Mouse (Mus musculus) forebrain, embryonic 11.5 days (tissue): ENCODE data around the gene Hes7. TPM values are rescaled to one million over a fixed set of nuclear protein-coding genes. Genes with fewer than 3 reads are reported as not detected.

ENCODE experiments used
- ATAC-seq: fragments of 200-750 bp; cut with Nextera tagmentation; replicated peaks from 2 replicates; pipeline ENCODE4 v1.8.0; 2017; ENCODE audit warnings: moderate TSS enrichment; ENCODE audit not compliant: low FRiP score
- DNase-seq: peaks from one replicate; pipeline ENCODE4 v3.0.0-alpha.2; 2017; ENCODE audit warnings: low spot score
- H3K27ac ChIP-seq: fragments of 300-500 bp; sonication (generic); 2 replicates; pipeline ENCODE4 v1.5.1; 2014; ENCODE audit warnings: low read depth, low read length
- H3K27me3 ChIP-seq: fragments of 300-500 bp; sonication (generic); 2 replicates; pipeline ENCODE4 v1.6.1; 2014; ENCODE audit warnings: mild to moderate bottlenecking, low read length, mixed read lengths; ENCODE audit not compliant: control insufficient read depth, insufficient read depth
- H3K36me3 ChIP-seq: fragments of 300-500 bp; sonication (generic); 2 replicates; pipeline ENCODE4 v1.6.1; 2014; ENCODE audit warnings: mild to moderate bottlenecking, low read length, moderate library complexity, mixed read lengths; ENCODE audit not compliant: control insufficient read depth, insufficient read depth
- H3K4me1 ChIP-seq: fragments of 300-500 bp; sonication (generic); replicated peaks from 2 replicates; pipeline ENCODE4 v1.6.1; 2014; ENCODE audit warnings: low read length, mixed read lengths; ENCODE audit not compliant: control insufficient read depth, insufficient read depth
- H3K4me2 ChIP-seq: fragments of 300-500 bp; sonication (generic); 2 replicates; pipeline ENCODE4 v1.6.1; 2014; ENCODE audit warnings: low read depth, mild to moderate bottlenecking, low read length, moderate library complexity, mixed read lengths; ENCODE audit not compliant: severe bottlenecking
- H3K4me3 ChIP-seq: fragments of 300-500 bp; sonication (generic); 2 replicates; pipeline ENCODE4 v1.5.1; 2014; ENCODE audit warnings: low read depth, low read length
- H3K9ac ChIP-seq: fragments of 300-500 bp; sonication (generic); 2 replicates; pipeline ENCODE4 v1.6.1; 2014; ENCODE audit warnings: low read length
- H3K9me3 ChIP-seq: fragments of 300-500 bp; sonication (generic); 2 replicates; pipeline ENCODE4 v1.6.1; 2016; ENCODE audit warnings: low read length, mixed read lengths; ENCODE audit not compliant: control insufficient read depth
- WGBS: fragments of 180-500 bp; shearing (Covaris S2); extraction: QIAGEN DNeasy Blood & Tissue Kit; methylation state at CpG from one replicate; pipeline ENCODE4 v1.1.7; 2014; 5-methylcytosine and 5-hydroxymethylcytosine counted together
- polyA plus RNA-seq: library from polyadenylated mRNA; unstranded; fragments of >200 nt; fragmentation: Nextera tagmentation; extraction: Ambion mirVana; gene quantifications from 2 replicates; pipeline ENCODE4 v1.2.1, GENCODE M21; 2014

The Hes7 gene
- polyA plus RNA-seq, 1 experiment from 2014 or later = 0.11 TPM

GRCm38 (mm10) chr11:69102403-69102725, 17.8 kb upstream of the Hes7 start:
- DNase-seq (no peak), ATAC-seq (no peak)
- H3K36me3 ChIP-seq = peaks cover 5% of the 10 kb centered on the region
- no peak overlapping the region for H3K9ac ChIP-seq
- no peak overlapping the region for H3K4me2 ChIP-seq
- no peak overlapping the region for H3K27ac ChIP-seq
- H3K27me3 ChIP-seq = no peaks in the 10 kb centered on the region
- H3K4me1 ChIP-seq = peaks cover 18% of the 10 kb centered on the region
- WGBS = 95% methylated on average over 7 of the region's 7 CpGs
- no peaks in the 10 kb centered on the region for H3K9me3 ChIP-seq
- H3K4me3 ChIP-seq = no peak overlapping the region

- Histone ChIP-seq H3K27ac (no peak overlapping the region), H3K9me3 (no peaks in the 10 kb centered on the region), H3K36me3 (peaks cover 5% of the 10 kb centered on the region), H3K4me3 (no peak overlapping the region), H3K4me2 (no peak overlapping the region), H3K9ac (no peak overlapping the region), H3K27me3 (no peaks in the 10 kb centered on the region), H3K4me1 (peaks cover 11% of the 10 kb centered on the region)
- no peak for DNase-seq
- WGBS = 94% methylated on average over 14 of the region's 14 CpGs
- no peak for ATAC-seq
Measured at GRCm38 (mm10) chr11:69103121-69103520, 17.1 kb upstream of the Hes7 start.

GRCm38 (mm10) chr11:69103531-69104435, 16.4 kb upstream of the Hes7 start:
- WGBS = 92% methylated on average over 15 of the region's 15 CpGs
- ATAC-seq = no peak
- H3K36me3 ChIP-seq = peaks cover 7% of the 10 kb centered on the region

GRCm38 (mm10) chr11:69104487-69104886, 15.7 kb upstream of the Hes7 start:
- Histone ChIP-seq H3K4me1 (peaks cover 4% of the 10 kb centered on the region; the same call in 1 of the 2 replicates), H3K27me3 (no peaks in the 10 kb centered on the region), H3K4me2 (no peak overlapping the region), H3K9me3 (no peaks in the 10 kb centered on the region), H3K36me3 (peaks cover 7% of the 10 kb centered on the region), H3K9ac (no peak overlapping the region), H3K27ac (no peak overlapping the region), H3K4me3 (no peak overlapping the region)
- WGBS = 89% methylated on average over 14 of the region's 14 CpGs
- DNase-seq (no peak), ATAC-seq (no peak)

More at GRCm38 (mm10) chr11:69103531-69104435, 16.4 kb upstream of the Hes7 start:
- Histone ChIP-seq H3K9me3 (no peaks in the 10 kb centered on the region), H3K4me3 (no peak overlapping the region), H3K4me2 (no peak overlapping the region), H3K4me1 (peaks cover 6% of the 10 kb centered on the region; the same call in 1 of the 2 replicates), H3K27ac (no peak overlapping the region), H3K9ac (no peak overlapping the region), H3K27me3 (no peaks in the 10 kb centered on the region)
- no peak for DNase-seq

GRCm38 (mm10) chr11:69105227-69105626, 15.0 kb upstream of the Hes7 start:
- Histone ChIP-seq H3K36me3 (peaks cover 7% of the 10 kb centered on the region), H3K27ac (no peak overlapping the region), H3K4me3 (no peak overlapping the region), H3K4me1 (peaks cover 2% of the 10 kb centered on the region; the same call in 1 of the 2 replicates), H3K9me3 (no peaks in the 10 kb centered on the region), H3K4me2 (no peak overlapping the region), H3K27me3 (no peaks in the 10 kb centered on the region), H3K9ac (no peak overlapping the region)
- no peak for DNase-seq
- 92% methylated on average over 6 of the region's 6 CpGs for WGBS
- no peak for ATAC-seq

GRCm38 (mm10) chr11:69105796-69106195, 14.4 kb upstream of the Hes7 start:
- DNase-seq (no peak), ATAC-seq (no peak)
- Histone ChIP-seq H3K27ac (no peak overlapping the region), H3K9ac (no peak overlapping the region), H3K9me3 (no peaks in the 10 kb centered on the region), H3K4me1 (no peaks in the 10 kb centered on the region), H3K36me3 (peaks cover 7% of the 10 kb centered on the region), H3K27me3 (no peaks in the 10 kb centered on the region), H3K4me2 (no peak overlapping the region), H3K4me3 (no peak overlapping the region)
- 93% methylated on average over 2 of the region's 2 CpGs for WGBS

GRCm38 (mm10) chr11:69106299-69106698, 13.9 kb upstream of the Hes7 start:
- DNase-seq = no peak
- Histone ChIP-seq H3K4me2 (no peak overlapping the region), H3K36me3 (peaks cover 5% of the 10 kb centered on the region), H3K4me3 (no peak overlapping the region), H3K4me1 (no peaks in the 10 kb centered on the region), H3K27ac (no peak overlapping the region), H3K27me3 (no peaks in the 10 kb centered on the region), H3K9ac (no peak overlapping the region), H3K9me3 (no peaks in the 10 kb centered on the region)
- WGBS = 89% methylated on average over 11 of the region's 11 CpGs
- ATAC-seq = no peak

GRCm38 (mm10) chr11:69106842-69107241, 13.4 kb upstream of the Hes7 start:
- Histone ChIP-seq H3K4me1 (no peaks in the 10 kb centered on the region), H3K36me3 (peaks cover 5% of the 10 kb centered on the region; the same call in 1 of the 2 replicates), H3K27ac (no peak overlapping the region), H3K9me3 (no peaks in the 10 kb centered on the region), H3K9ac (no peak overlapping the region), H3K4me3 (no peak overlapping the region), H3K27me3 (no peaks in the 10 kb centered on the region), H3K4me2 (no peak overlapping the region)
- no peak for ATAC-seq
- no peak for DNase-seq
- 88% methylated on average over 11 of the region's 11 CpGs for WGBS

- Histone ChIP-seq H3K27me3 (no peaks in the 10 kb centered on the region), H3K27ac (no peak overlapping the region), H3K4me2 (no peak overlapping the region), H3K4me1 (no peaks in the 10 kb centered on the region), H3K9ac (no peak overlapping the region), H3K4me3 (no peak overlapping the region), H3K9me3 (no peaks in the 10 kb centered on the region), H3K36me3 (peaks cover 5% of the 10 kb centered on the region; the same call in 1 of the 2 replicates)
- no peak for DNase-seq
- WGBS = 90% methylated on average over 11 of the region's 11 CpGs
- no peak for ATAC-seq
Measured at GRCm38 (mm10) chr11:69107676-69108075, 12.5 kb upstream of the Hes7 start.
